Mouse (Mus musculus): Measurements from ENCODE around the gene Fkbp8. TPM values are rescaled to one million over a fixed set of nuclear protein-coding genes. Genes with fewer than 3 reads are reported as not detected.
"Not testable (repeated sequence)": the region's sequence is repeated elsewhere in the genome, so short reads cannot be mapped to it uniquely, and the experiment has no call there.

Fkbp8 gene
- polyA plus RNA-seq, 1 experiment from 2014 or later: 322 TPM

DNA sequence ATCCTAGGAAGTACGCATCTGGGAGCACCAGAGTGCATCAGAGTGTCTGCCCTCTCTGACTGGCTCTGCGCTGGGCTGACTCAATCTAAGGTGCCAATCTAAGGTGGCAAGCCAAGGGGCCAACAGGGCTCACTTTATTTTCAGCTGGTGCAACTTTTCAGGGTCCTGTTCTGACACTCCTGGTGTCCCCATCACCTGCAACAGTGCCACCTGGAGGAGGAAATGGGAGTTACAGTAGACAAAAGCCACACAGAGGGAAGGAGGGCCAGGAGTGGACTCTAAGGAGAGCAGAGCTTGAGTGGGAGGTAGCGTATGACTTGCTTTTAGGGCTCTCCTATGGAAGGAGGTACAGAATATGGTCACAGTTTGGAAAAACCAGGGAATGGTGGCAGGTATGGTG is 22.7 kb upstream of the Fkbp8 start:
- no peaks in the 10 kb centered on the region for H3K9me3 ChIP-seq (replicated peaks)
- H3K27me3 ChIP-seq: peaks cover 43% of the 10 kb centered on the region
- peaks cover 83% of the 10 kb centered on the region for H3K4me1 ChIP-seq
- WGBS: 71% methylated on average over 3 of the region's 3 CpGs
- no peak for ATAC-seq (replicated peaks; ENCODE audit: low FRiP score)
- H3K27ac ChIP-seq: no peak overlapping the region
- no peak overlapping the region for H3K9ac ChIP-seq
- H3K4me3 ChIP-seq (replicated peaks): no peak overlapping the region
- peak overlapping the region; percentile 90; the same call in 1 of the 2 replicates for H3K4me2 ChIP-seq
- peaks cover 24% of the 10 kb centered on the region for H3K36me3 ChIP-seq

GRCm38 (mm10) chr8:70505698-70506327 is 21.7 kb upstream of the Fkbp8 start:
- peaks cover 24% of the 10 kb centered on the region for H3K36me3 ChIP-seq
- H3K4me2 ChIP-seq: peak overlapping the region; percentile 90
- peaks cover 34% of the 10 kb centered on the region for H3K27me3 ChIP-seq
- H3K9ac ChIP-seq: peak overlapping the region; percentile 82
- no peaks in the 10 kb centered on the region for H3K9me3 ChIP-seq (replicated peaks)
- ATAC-seq (replicated peaks; ENCODE audit: low FRiP score): peak; percentile 12; the same call in 1 of the 2 replicates
- H3K4me3 ChIP-seq (replicated peaks): peak overlapping the region; percentile 72
- H3K27ac ChIP-seq: peak overlapping the region; percentile 97
- 34% methylated on average over 32 of the region's 32 CpGs for WGBS
- H3K4me1 ChIP-seq: peaks cover 77% of the 10 kb centered on the region

- H3K4me1 ChIP-seq: peaks cover 76% of the 10 kb centered on the region
- H3K4me3 ChIP-seq (replicated peaks): peak within 1 kb of the TSS; percentile 72
- peaks cover 27% of the 10 kb centered on the region for H3K27me3 ChIP-seq
- H3K9ac ChIP-seq: peak within 1 kb of the TSS; percentile 82
- peak within 1 kb of the TSS; percentile 90 for H3K4me2 ChIP-seq
- peaks cover 24% of the 10 kb centered on the region for H3K36me3 ChIP-seq
- WGBS: 2% methylated on average over 40 of the region's 40 CpGs
- no peaks in the 10 kb centered on the region for H3K9me3 ChIP-seq (replicated peaks)
- ATAC-seq (replicated peaks; ENCODE audit: low FRiP score): peak; percentile 89
- peak within 1 kb of the TSS; percentile 97 for H3K27ac ChIP-seq
Measured at GRCm38 (mm10) chr8:70506328-70507026, 21.0 kb upstream of the Fkbp8 start, which contains the start of gene Rex1bd. Gene Rex1bd, minus strand, starts transcription at chr8:70506752.

- ATAC-seq (replicated peaks; ENCODE audit: low FRiP score): no peak
- peak overlapping the region; percentile 97 for H3K27ac ChIP-seq
- H3K27me3 ChIP-seq: peaks cover 22% of the 10 kb centered on the region
- H3K9me3 ChIP-seq (replicated peaks): no peaks in the 10 kb centered on the region
- 68% methylated on average over 5 of the region's 5 CpGs for WGBS
- H3K4me1 ChIP-seq: peaks cover 76% of the 10 kb centered on the region
- H3K4me3 ChIP-seq (replicated peaks): peak overlapping the region; percentile 72
- H3K4me2 ChIP-seq: no peak overlapping the region; the same call in 1 of the 2 replicates
- H3K9ac ChIP-seq: no peak overlapping the region
- H3K36me3 ChIP-seq: peaks cover 24% of the 10 kb centered on the region
Measured at GRCm38 (mm10) chr8:70507027-70507393, 20.5 kb upstream of the Fkbp8 start.

GRCm38 (mm10) chr8:70509281-70509952 is 18.1 kb upstream of the Fkbp8 start:
- peaks cover 52% of the 10 kb centered on the region for H3K4me1 ChIP-seq
- H3K36me3 ChIP-seq: peaks cover 41% of the 10 kb centered on the region
- ATAC-seq (replicated peaks; ENCODE audit: low FRiP score): no peak
- H3K9ac ChIP-seq: peak overlapping the region; percentile 99
- no peaks in the 10 kb centered on the region for H3K27me3 ChIP-seq
- 10% methylated on average over 25 of the region's 25 CpGs for WGBS
- H3K27ac ChIP-seq: peak overlapping the region; percentile 97
- peak overlapping the region; percentile 90 for H3K4me3 ChIP-seq (replicated peaks)
- peak overlapping the region; percentile 80 for H3K4me2 ChIP-seq
- H3K9me3 ChIP-seq (replicated peaks): no peaks in the 10 kb centered on the region

DNA sequence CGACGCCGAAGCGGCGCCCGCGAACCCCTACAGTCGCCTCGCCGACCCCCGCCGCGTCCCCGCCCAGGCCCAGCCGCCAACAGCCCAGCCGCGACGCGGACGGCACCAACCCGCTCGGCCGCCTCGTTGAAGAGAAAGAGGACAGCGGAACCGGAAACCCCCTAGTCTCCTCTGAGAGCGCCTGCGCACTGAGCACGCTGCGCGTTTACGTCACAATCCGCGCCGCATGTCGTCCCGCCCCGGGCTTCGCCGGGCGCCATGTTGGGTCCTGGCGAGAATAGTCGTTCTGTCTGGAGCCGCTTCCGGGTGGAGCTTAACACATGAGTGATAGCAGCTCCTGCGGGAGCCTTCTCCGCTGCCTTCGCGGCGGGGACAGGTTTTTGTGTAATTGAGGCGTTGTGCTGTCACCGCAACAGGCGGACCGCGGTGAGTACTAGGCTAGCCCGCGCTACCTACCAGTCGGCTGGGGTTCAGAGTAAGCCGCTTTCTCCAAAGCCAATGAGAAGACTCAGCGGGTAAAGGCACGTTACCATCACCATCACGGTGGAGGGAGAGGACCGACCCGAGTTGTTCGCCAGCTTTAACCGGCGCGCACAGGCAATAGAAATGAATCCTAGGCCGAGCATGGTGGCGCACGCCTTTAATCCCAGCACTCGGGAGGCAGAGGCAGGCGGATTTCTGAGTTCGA is 17.2 kb upstream of the Fkbp8 start, which contains the start of gene Uba52:
Uba52 (minus strand) TSS at position 574 of the 688 bp plus-strand sequence.
- Histone ChIP-seq H3K36me3 (peaks cover 49% of the 10 kb centered on the region), H3K9ac (peak within 1 kb of the TSS; percentile 99), H3K4me1 (peaks cover 42% of the 10 kb centered on the region), H3K9me3 (replicated peaks) (no peaks in the 10 kb centered on the region), H3K27ac (peak within 1 kb of the TSS; percentile 97), H3K4me3 (replicated peaks) (peak within 1 kb of the TSS; percentile 90), H3K27me3 (no peaks in the 10 kb centered on the region), H3K4me2 (peak within 1 kb of the TSS; percentile 80)
- peak; percentile 85 for ATAC-seq (replicated peaks; ENCODE audit: low FRiP score)
- 1% methylated on average over 74 of the region's 74 CpGs for WGBS

GRCm38 (mm10) chr8:70511174-70511573 is 16.4 kb upstream of the Fkbp8 start:
- 80% methylated on average over 6 of the region's 6 CpGs for WGBS
- ATAC-seq (replicated peaks; ENCODE audit: low FRiP score); H3K27me3 ChIP-seq; H3K9me3 ChIP-seq (replicated peaks): not testable (repeated sequence)
- H3K4me1 ChIP-seq: peaks cover 35% of the 10 kb centered on the region
- peak overlapping the region; percentile 80 for H3K4me2 ChIP-seq
- H3K9ac ChIP-seq: peak overlapping the region; percentile 99; the same call in 1 of the 2 replicates
- H3K27ac ChIP-seq: peak overlapping the region; percentile 97
- peak overlapping the region; percentile 90 for H3K4me3 ChIP-seq (replicated peaks)
- peaks cover 57% of the 10 kb centered on the region for H3K36me3 ChIP-seq

GRCm38 (mm10) chr8:70511770-70512169 is 15.8 kb upstream of the Fkbp8 start:
- WGBS: 99% methylated on average over 2 of the region's 2 CpGs
- Histone ChIP-seq H3K9me3 (replicated peaks) (no peaks in the 10 kb centered on the region), H3K4me3 (replicated peaks) (no peak overlapping the region), H3K27me3 (no peaks in the 10 kb centered on the region), H3K4me1 (peaks cover 34% of the 10 kb centered on the region), H3K36me3 (peaks cover 62% of the 10 kb centered on the region), H3K9ac (no peak overlapping the region), H3K27ac (no peak overlapping the region), H3K4me2 (peak overlapping the region; percentile 80; the same call in 1 of the 2 replicates)
- no peak for ATAC-seq (replicated peaks; ENCODE audit: low FRiP score)

GRCm38 (mm10) chr8:70512253-70512903 is 15.1 kb upstream of the Fkbp8 start:
- no peak for ATAC-seq (replicated peaks; ENCODE audit: low FRiP score)
- Histone ChIP-seq H3K4me2 (no peak overlapping the region), H3K9me3 (replicated peaks) (no peaks in the 10 kb centered on the region), H3K4me1 (peaks cover 28% of the 10 kb centered on the region), H3K36me3 (peaks cover 58% of the 10 kb centered on the region), H3K27me3 (no peaks in the 10 kb centered on the region), H3K27ac (no peak overlapping the region), H3K9ac (no peak overlapping the region), H3K4me3 (replicated peaks) (no peak overlapping the region)
- 95% methylated on average over 11 of the region's 11 CpGs for WGBS

DNA sequence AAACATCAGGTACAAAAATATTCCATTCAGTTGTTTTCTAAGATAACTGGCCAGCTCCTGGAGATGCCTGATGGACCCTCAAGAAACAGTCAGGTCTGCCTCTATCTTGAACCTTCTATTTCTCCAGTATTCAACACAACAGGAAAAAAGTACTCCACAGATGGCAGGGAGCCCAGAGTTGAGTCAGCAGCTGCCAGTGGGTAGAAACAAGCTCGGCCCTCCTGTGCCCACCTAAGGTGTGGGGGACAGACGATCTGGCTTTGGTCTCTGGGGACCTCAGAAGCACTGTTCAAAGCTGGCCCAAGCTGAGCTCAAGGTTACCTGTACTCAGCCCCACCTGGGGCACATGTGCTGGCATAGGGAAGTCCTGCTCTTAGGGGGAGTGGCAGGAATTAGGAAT is 14.1 kb upstream of the Fkbp8 start:
- Histone ChIP-seq H3K4me1 (peaks cover 20% of the 10 kb centered on the region), H3K4me3 (replicated peaks) (no peak overlapping the region), H3K4me2 (no peak overlapping the region), H3K9me3 (replicated peaks) (no peaks in the 10 kb centered on the region), H3K36me3 (peaks cover 60% of the 10 kb centered on the region), H3K27me3 (no peaks in the 10 kb centered on the region), H3K27ac (no peak overlapping the region), H3K9ac (no peak overlapping the region; the same call in 1 of the 2 replicates)
- no peak for ATAC-seq (replicated peaks; ENCODE audit: low FRiP score)
- 82% methylated on average over 2 of the region's 2 CpGs for WGBS

DNA sequence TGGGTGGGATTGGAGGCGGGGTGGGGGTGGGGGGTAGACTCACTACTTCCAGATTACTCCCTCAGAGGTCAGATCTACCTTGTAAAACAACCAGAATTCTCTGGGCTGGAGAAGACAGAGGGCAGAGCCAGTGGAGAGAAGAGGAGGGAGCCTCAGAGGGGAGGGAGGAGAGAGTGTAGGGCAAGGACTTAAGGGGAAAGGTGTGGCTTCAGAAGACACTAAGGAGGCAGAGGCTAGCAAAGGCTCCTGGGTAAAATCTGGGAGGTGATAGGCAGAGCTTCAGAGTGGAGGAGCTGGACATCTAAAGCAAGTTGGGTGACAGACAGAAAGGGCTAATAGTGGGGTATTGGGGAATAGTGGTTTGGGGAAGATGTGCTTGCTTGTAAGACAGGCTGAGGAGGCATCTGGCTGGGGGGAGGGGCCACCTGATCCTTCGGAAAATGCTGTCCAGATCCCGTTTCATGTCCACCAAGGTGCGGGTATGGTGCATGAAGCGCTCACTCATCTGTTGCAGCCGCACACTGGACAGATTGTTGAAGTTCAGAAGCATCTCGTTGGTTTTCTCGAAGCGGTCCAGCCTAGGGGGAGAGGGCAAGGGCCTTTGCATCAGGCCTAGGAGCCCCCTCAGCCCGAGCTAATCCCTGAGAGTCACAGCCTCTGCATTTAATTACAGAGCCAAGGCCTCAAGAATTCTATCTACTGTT is 9.4 kb upstream of the Fkbp8 start:
- Histone ChIP-seq H3K27ac (no peak overlapping the region), H3K4me1 (peaks cover 11% of the 10 kb centered on the region), H3K9ac (no peak overlapping the region), H3K36me3 (peaks cover 62% of the 10 kb centered on the region), H3K9me3 (replicated peaks) (no peaks in the 10 kb centered on the region), H3K27me3 (no peaks in the 10 kb centered on the region), H3K4me3 (replicated peaks) (no peak overlapping the region), H3K4me2 (no peak overlapping the region)
- WGBS: 56% methylated on average over 10 of the region's 10 CpGs
- ATAC-seq (replicated peaks; ENCODE audit: low FRiP score): no peak
